Mouse (Mus musculus) left cerebral cortex, adult 2 months (tissue): ENCODE data around the gene Prickle2. TPM values are rescaled to one million over a fixed set of nuclear protein-coding genes. Genes with fewer than 3 reads are reported as not detected.
A peak's percentile ranks its signal among the peaks of the same experiment; 100 is the strongest.

ENCODE experiments used
- DNase-seq, 2 experiments: peaks; one replicate each; pipeline ENCODE4 v3.0.0; 2021 to 2022; ENCODE audit warnings: low spot score in 2 of 2, mixed read lengths in 1 of 2; ENCODE audit errors: extremely low spot score in 1 of 2
- H3K27ac ChIP-seq: fragments of 200-600 bp; 2 replicates; pipeline ENCODE4 v1.8.1; 2022
- H3K4me3 ChIP-seq: fragments of 200-600 bp; 2 replicates; pipeline ENCODE4 v1.8.1; 2022
- CTCF ChIP-seq: fragments of 200-600 bp; IDR thresholded peaks from 2 replicates; pipeline ENCODE4 v1.8.1; 2022; ENCODE audit warnings: antibody characterized with exemption, mild to moderate bottlenecking, moderate library complexity
- intact Hi-C: fragments of 180-260 bp; cut with DNase I; formaldehyde crosslinking; loops from one replicate; pipeline ENCODE4 v1.15.1; 2025
- total RNA-seq, 2 experiments: library from RNA; stranded (reverse); gene quantifications; 2 replicates each; pipeline ENCODE4 v1.2.3; 2021

Prickle2 gene
- total RNA-seq, 2 experiments from 2014 or later: 163 to 182 TPM

GRCm38 (mm10) chr6:92627048-92627617 lies 78.8 kb downstream of the Prickle2 start:
- H3K4me3 ChIP-seq: no peak overlapping the region
- peak overlapping the region; percentile 25 for H3K27ac ChIP-seq
- no peak for TF ChIP-seq CTCF
- no peak for DNase-seq
- intact Hi-C loops: no loop called here

DNA sequence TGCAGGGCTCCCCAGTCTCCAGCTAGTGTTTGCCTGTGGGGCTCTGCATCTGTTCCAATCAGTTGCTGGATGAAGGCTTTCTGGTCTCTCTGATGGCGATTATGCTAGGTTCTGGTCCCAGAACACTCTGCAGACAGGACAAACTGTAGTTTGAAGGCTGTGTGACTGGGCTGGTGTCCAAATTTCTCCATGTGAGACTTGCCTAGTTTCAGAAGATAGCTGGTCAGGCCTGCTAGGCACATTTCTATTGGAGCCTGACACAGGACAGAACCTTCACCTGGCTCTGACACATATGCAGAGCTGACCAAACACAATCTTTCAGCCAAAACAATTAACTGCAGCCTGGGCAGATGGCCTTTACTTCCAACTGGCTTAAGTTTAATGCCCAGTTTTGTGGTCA lies 80.0 kb downstream of the Prickle2 start:
- no peak for DNase-seq
- intact Hi-C loops: no loop called here
- Histone ChIP-seq H3K27ac (peak overlapping the region; percentile 36; the same call in 1 of the 2 replicates), H3K4me3 (no peak overlapping the region)
- no peak for TF ChIP-seq CTCF

GRCm38 (mm10) chr6:92624306-92624705 lies 81.6 kb downstream of the Prickle2 start:
- Histone ChIP-seq H3K27ac (no peak overlapping the region; the same call in 1 of the 2 replicates), H3K4me3 (no peak overlapping the region)
- DNase-seq: no peak
- intact Hi-C loops: no loop called here
- TF ChIP-seq CTCF: no peak

- H3K27ac ChIP-seq: peak overlapping the region; percentile 83
- no peak for TF ChIP-seq CTCF
Measured at GRCm38 (mm10) chr6:92617183-92617582, 88.8 kb downstream of the Prickle2 start.

GRCm38 (mm10) chr6:92614771-92615170 lies 91.2 kb downstream of the Prickle2 start:
- H3K4me3 ChIP-seq: no peak overlapping the region
- H3K27ac ChIP-seq: peak overlapping the region; percentile 51
- no peak for TF ChIP-seq CTCF

More at GRCm38 (mm10) chr6:92617183-92617582, 88.8 kb downstream of the Prickle2 start:
- intact Hi-C loops: no loop called here
- H3K4me3 ChIP-seq: no peak overlapping the region
- no peak for DNase-seq

DNA sequence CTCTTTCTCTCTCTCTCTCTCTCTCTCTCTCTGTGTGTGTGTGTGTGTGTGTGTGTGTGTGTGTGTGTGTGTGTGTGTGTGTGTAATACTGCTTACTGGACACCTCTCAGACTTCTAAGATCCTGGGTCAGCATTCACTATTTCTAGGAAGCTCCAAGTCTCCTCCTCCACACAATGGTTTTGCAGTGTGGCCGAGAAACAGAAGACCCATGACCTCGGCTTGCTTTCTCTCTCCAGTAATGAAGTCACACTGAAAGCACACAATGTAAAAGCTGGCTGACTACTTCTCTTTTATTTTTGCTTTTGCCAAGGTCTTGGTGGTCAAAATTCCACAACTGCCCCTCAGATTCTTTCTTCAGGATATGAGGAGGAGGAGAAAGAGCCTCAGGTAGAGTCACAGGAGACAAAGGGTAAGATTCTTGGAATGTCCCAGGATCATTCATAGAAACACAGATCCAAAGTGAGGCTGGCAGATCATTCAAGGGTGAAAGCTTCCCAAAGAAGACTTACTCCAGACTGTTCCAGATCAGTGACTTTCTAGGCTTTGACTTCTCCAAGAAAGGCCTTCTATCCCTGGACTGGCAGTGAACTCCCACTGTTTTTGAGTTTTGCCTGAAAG lies 93.7 kb downstream of the Prickle2 start:
- no peak for TF ChIP-seq CTCF
- peak overlapping the region; percentile 5; the same call in 1 of the 2 replicates for H3K27ac ChIP-seq
- no peak for DNase-seq
- intact Hi-C loops: no loop called here
- H3K4me3 ChIP-seq: no peak overlapping the region

More at GRCm38 (mm10) chr6:92614771-92615170, 91.2 kb downstream of the Prickle2 start:
- DNase-seq: no peak
- intact Hi-C loops: no loop called here

DNA sequence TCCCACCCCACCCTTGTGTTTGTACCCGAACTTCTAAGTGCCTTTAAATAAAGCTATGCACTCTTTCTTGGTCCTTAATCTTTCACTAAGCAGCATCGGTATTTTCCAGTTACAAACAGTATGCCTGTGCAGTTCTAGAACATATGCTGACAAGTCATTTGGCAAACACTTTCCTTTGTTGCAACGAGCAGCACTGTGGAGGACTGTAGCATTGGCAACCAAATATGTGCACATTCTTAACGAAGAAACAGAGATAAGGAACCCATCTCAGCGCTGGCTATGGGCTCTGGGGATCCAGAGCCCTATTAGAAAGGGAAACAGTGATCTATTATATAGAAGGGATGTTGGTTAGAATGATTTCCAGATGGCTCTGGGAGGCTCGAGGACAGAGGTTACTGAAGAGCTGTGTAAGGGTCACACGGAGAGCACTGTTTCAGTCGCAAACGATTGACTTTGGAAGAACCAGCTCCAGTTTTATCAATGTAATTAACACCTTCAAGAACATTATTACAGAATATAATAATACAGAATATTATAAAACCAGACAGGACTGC lies 96.2 kb downstream of the Prickle2 start:
- intact Hi-C loops: loop anchor here (2.0 to 5.0 kb wide), 3 partner anchors 33 to 77 kb away; no protein-coding TSS in a partner anchor
- TF ChIP-seq CTCF: no peak
- Histone ChIP-seq H3K27ac (peak overlapping the region; percentile 86), H3K4me3 (no peak overlapping the region)
- no peak for DNase-seq

GRCm38 (mm10) chr6:92609078-92609477 lies 96.9 kb downstream of the Prickle2 start:
- peak overlapping the region; percentile 86 for H3K27ac ChIP-seq
- no peak for DNase-seq
- intact Hi-C loops: loop anchor here (5.0 kb wide), 1 partner anchor 77 kb away; no protein-coding TSS in a partner anchor
- H3K4me3 ChIP-seq: no peak overlapping the region
- TF ChIP-seq CTCF: no peak

GRCm38 (mm10) chr6:92605156-92605555 lies 100.8 kb downstream of the Prickle2 start:
- no peak for TF ChIP-seq CTCF
- intact Hi-C loops: loop anchor here (5.0 kb wide), 1 partner anchor 73 kb away; no protein-coding TSS in a partner anchor
- no peak for DNase-seq
- Histone ChIP-seq H3K27ac (peak overlapping the region; percentile 4), H3K4me3 (no peak overlapping the region)

- no peak for TF ChIP-seq CTCF
- H3K4me3 ChIP-seq: no peak overlapping the region
- no peak for DNase-seq
- H3K27ac ChIP-seq: peak overlapping the region; percentile 9; the same call in 1 of the 2 replicates
- intact Hi-C loops: no loop called here
Measured at GRCm38 (mm10) chr6:92596340-92596739, 109.6 kb downstream of the Prickle2 start.

DNA sequence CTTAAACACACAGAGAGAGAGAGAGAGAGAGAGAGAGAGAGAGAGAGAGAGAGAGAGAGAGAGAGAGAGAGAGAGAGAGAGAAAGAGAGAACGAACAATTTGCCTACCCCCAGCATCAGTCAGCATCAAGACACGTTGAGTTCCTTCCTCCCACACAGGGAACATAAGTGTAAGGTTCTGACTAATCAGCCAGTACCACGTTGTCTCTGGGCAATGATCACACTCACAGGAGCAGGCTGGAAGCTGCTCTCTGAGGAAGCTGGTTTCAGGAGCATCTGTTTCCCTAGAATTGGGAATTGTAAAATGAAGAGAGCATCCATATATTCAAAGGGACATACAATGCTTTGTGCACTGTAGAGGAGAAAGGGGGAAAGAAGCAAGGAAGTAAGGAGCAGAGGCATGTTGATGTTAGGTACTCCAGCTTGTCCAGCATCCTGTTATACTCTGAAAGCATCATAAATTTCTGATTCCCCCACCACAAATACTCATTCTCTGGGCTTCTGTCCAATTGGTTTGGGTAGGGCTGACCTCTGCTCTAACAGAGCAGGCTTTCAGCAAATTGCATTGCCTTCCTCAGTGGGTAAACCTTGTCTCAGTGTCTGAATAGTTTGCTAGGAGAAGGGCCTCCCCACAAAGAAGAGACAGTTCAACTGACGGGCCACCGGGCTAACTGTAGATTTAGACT lies 116.4 kb downstream of the Prickle2 start:
- Histone ChIP-seq H3K4me3 (no peak overlapping the region), H3K27ac (peak overlapping the region; percentile 79)
- intact Hi-C loops: loop anchor here (5.0 kb wide), 1 partner anchor 73 kb away; no protein-coding TSS in a partner anchor
- DNase-seq: peak in 1 of 2 experiments; percentile 45
- TF ChIP-seq CTCF: no peak

- no peak for DNase-seq
- H3K4me3 ChIP-seq: no peak overlapping the region
- no peak overlapping the region for H3K27ac ChIP-seq
- intact Hi-C loops: no loop called here
- no peak for TF ChIP-seq CTCF
Measured at GRCm38 (mm10) chr6:92584026-92584425, 121.9 kb downstream of the Prickle2 start.
